Mouse (Mus musculus): ENCODE data around the gene Rpl38.

DNA sequence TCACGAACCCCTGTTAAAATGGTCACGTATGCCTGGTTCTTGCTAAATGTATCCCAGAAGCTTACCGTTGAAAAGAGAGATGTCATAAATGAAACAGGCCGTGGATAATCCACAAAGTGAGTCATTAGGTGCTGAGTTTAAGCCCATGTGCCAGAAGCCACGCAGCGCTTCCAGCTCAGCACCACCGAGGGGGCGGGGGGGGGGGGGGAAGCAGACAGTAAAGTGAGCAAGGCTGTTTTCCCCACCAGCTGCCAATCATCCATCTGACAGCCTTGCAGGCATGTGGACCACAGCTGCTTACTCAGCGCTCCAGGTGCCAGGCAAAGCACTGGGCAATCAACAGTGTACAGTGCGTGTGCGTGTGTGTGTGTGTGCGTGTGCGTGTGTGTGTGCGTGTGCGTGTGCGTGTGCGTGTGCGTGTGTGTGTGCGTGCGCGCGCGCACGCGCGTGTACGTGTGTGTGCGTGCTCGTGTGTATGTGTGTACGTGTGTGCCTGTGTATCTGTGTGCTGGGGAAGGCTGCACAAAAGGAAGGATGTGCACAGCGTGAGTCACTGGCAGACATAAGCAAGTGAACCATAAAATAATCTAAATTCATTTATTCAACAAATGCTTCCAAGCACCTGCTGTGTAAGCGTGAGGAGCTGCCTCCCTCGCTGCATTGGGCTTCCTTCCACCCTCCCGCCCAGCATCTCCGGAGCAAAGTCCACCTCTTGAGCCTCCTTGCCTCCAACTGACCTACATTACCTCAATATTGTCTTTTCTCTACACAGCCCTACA lies 31.4 kb upstream of the Rpl38 start:
- TF ChIP-seq GATA1 (IDR thresholded peaks at IDR 0.05; ENCODE audit: borderline replicate concordance, low read length) (no peak), FLI1 (IDR thresholded peaks at IDR 0.05; ENCODE audit: low read length) (no peak)

All from megakaryocyte, embryonic 14.5 days (primary cell).